Mouse (Mus musculus) forebrain, embryonic 12.5 days (tissue): ENCODE data around the gene Trim14. TPM values are rescaled to one million over a fixed set of nuclear protein-coding genes. Genes with fewer than 3 reads are reported as not detected.
"Not testable (repeated sequence)": the region's sequence is repeated elsewhere in the genome, so short reads cannot be mapped to it uniquely, and the experiment has no call there.

ENCODE experiments used
- ATAC-seq: fragments of 200-750 bp; cut with Nextera tagmentation; 2 replicates; pipeline ENCODE4 v1.8.0; 2017; ENCODE audit warnings: moderate TSS enrichment; ENCODE audit not compliant: low FRiP score
- H3K27ac ChIP-seq: fragments of 300-500 bp; sonication (generic); 2 replicates; pipeline ENCODE4 v1.5.1; 2016; ENCODE audit warnings: mild to moderate bottlenecking
- H3K27me3 ChIP-seq: fragments of 300-500 bp; sonication (generic); 2 replicates; pipeline ENCODE4 v1.6.1; 2016; ENCODE audit warnings: mild to moderate bottlenecking
- H3K36me3 ChIP-seq: fragments of 300-500 bp; sonication (generic); replicated peaks from 2 replicates; pipeline ENCODE4 v1.6.1; 2016; ENCODE audit warnings: mild to moderate bottlenecking
- H3K4me1 ChIP-seq: fragments of 300-500 bp; sonication (generic); 2 replicates; pipeline ENCODE4 v1.6.1; 2016
- H3K4me2 ChIP-seq: fragments of 300-500 bp; sonication (generic); 2 replicates; pipeline ENCODE4 v1.6.1; 2016; ENCODE audit warnings: mild to moderate bottlenecking, moderate library complexity
- H3K4me3 ChIP-seq: fragments of 300-500 bp; sonication (generic); replicated peaks from 2 replicates; pipeline ENCODE4 v1.5.1; 2016; ENCODE audit warnings: mild to moderate bottlenecking
- H3K9ac ChIP-seq: fragments of 300-500 bp; sonication (generic); 2 replicates; pipeline ENCODE4 v1.6.1; 2016; ENCODE audit warnings: mild to moderate bottlenecking
- H3K9me3 ChIP-seq: fragments of 300-500 bp; sonication (generic); 2 replicates; pipeline ENCODE4 v1.6.1; 2016
- WGBS: fragments of 180-500 bp; shearing (Covaris S2); methylation state at CpG from one replicate; pipeline ENCODE4 v1.1.7; 2016; 5-methylcytosine and 5-hydroxymethylcytosine counted together
- polyA plus RNA-seq: library from polyadenylated mRNA; unstranded; fragments of >200 nt; fragmentation: Nextera tagmentation; extraction: Ambion mirVana; gene quantifications from 2 replicates; pipeline ENCODE4 v1.2.1, GENCODE M21; 2016

Trim14 gene
- 0.95 and 1.7 TPM in 2 replicates for polyA plus RNA-seq

DNA sequence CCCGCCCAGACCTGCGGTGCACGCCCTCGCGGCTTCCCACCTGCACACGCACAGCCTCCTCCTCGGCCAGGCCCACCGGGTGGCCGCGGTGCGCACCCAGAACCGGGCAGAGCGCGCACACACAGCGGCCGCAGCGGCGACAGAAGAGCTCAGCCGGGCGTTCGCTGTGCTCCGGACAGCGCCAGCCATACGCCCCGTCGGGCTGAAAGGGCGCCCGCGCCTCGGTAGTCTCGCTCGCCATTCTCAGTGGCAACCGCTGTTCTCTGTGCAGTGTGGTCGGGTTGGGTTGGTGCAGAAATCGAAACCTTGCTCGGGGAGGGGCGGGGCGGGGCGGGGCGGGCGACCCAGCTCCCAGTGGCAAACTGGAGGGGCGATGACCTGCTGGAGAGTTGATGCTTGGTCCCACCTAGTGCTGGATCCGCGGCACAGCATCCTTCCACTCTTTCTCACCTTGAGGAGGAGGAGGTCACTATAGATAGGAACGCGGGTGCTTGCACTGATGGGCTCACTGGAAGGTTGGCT, at the start of gene Trim14:
Trim14 (minus strand) TSS at position 302 of the 522 bp plus-strand sequence.
- H3K27me3 ChIP-seq = peaks cover 67% of the 10 kb centered on the region
- no peaks in the 10 kb centered on the region for H3K9me3 ChIP-seq

DNA sequence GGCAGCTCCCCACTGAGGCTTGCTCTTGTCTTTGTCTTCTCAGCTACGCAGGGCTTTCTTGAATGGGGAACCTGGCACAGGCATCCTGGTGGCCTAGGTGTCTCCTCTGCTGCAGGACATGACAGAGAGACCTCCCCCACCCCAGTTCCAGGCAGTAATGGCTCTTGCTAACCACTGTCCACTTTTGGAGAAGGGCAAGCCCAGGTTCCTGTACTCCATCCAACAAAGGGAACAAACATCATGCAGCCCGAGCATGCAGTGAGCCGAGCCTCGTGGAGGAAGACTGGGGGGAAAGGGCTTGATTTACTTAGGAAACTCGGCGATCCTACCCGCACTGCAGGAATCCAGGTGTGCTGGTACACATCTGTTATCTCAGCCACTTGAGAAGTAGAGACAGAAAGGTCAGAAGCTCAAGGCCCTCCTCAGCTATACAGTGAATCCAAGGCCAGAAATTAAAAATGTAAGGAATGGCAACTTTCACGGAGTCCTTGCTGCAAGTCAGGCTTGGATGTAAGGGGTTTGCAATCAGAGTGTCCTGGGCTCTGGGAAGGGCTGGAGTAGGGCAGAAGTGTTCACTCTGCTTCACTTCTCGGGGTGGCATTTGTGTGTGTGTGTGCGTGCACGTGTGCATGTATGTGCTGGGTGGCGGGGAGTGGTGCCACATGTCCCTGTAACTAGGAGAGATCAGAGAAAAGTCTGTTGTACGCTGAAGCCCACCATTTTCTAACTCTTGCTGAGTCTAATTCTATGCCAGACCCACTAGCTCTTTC, 49.3 kb upstream of the Trim14 start:
- Histone ChIP-seq H3K27ac (no peak overlapping the region), H3K4me3 (no peak overlapping the region), H3K9ac (no peak overlapping the region), H3K9me3 (no peaks in the 10 kb centered on the region), H3K36me3 (no peaks in the 10 kb centered on the region), H3K27me3 (no peaks in the 10 kb centered on the region), H3K4me2 (no peak overlapping the region), H3K4me1 (no peaks in the 10 kb centered on the region)
- WGBS = 80% methylated on average over 13 of the region's 13 CpGs
- no peak for ATAC-seq

More for the DNA sequence above, at the start of gene Trim14:
- WGBS = under 1% methylated on average over 44 of the region's 46 CpGs
- 0 out of 2 replicates have a peak, but pooled peaks have one; percentile 46 for ATAC-seq
- Histone ChIP-seq H3K4me1 (peaks cover 9% of the 10 kb centered on the region; the same call in 1 of the 2 replicates), H3K4me2 (peak within 1 kb of the TSS; percentile 66), H3K9ac (peak within 1 kb of the TSS; percentile 29; the same call in 1 of the 2 replicates), H3K4me3 (peak within 1 kb of the TSS; percentile 43), H3K36me3 (no peaks in the 10 kb centered on the region), H3K27ac (no peak within 1 kb of the TSS)

DNA sequence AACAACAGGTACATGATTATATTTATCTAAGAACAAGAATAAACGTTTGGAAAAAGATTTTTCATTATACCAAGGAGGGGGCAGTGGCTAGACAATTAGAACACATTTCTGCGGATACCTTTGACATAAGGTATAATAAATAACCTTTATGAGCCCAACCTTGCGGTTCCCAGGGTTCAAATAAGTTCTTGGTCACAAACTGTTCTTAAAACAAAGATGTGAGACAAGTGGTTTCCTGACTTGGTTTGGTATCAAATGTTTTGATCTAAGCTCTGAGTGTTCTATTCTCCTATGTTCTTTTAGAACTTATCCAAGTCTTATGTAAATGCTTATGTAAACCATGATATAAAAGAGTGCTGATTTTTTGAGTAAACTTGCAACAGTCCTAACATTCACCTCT, 48.6 kb upstream of the Trim14 start:
- H3K4me1 ChIP-seq, H3K9ac ChIP-seq, H3K27ac ChIP-seq, H3K36me3 ChIP-seq, H3K4me2 ChIP-seq, H3K27me3 ChIP-seq, ATAC-seq, H3K9me3 ChIP-seq, H3K4me3 ChIP-seq: not testable (repeated sequence)
- 79% methylated on average over 3 of the region's 3 CpGs for WGBS

DNA sequence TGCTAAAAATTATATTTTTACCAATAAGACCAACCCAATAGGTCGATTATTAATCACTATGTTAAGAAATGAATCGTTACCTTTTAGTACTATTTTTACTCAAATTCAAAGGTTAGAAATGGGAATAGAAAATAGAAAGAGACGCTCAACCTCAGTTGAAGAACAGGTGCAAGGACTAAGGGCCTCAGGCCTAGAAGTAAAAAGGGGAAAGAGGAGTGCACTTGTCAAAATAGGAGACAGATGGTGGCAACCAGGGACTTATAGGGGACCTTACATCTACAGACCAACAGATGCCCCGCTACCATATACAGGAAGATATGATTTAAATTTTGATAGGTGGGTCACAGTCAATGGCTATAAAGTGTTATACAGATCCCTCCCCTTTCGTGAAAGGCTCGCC, 48.1 kb upstream of the Trim14 start:
- not testable (repeated sequence) for H3K36me3 ChIP-seq, ATAC-seq, H3K27ac ChIP-seq, H3K9me3 ChIP-seq, H3K9ac ChIP-seq, H3K4me3 ChIP-seq, H3K27me3 ChIP-seq, H3K4me1 ChIP-seq, H3K4me2 ChIP-seq
- 88% methylated on average over 2 of the region's 6 CpGs for WGBS

DNA sequence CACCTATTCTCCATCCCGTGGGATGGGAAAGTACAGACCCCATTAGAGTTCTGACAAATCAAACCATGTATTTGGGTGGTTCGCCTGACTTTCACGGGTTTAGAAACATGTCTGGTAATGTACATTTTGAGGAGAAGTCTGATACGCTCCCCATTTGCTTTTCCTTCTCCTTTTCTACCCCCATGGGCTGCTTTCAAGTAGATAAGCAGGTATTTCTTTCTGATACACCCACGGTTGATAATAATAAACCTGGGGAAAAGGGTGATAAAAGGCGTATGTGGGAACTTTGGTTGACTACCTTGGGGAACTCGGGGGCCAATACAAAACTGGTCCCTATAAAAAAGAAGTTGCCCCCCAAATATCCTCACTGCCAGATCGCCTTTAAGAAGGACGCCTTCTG, 46.1 kb upstream of the Trim14 start:
- not testable (repeated sequence) for H3K4me3 ChIP-seq, H3K4me2 ChIP-seq, H3K27ac ChIP-seq, H3K27me3 ChIP-seq, H3K4me1 ChIP-seq, ATAC-seq, H3K36me3 ChIP-seq, H3K9me3 ChIP-seq, H3K9ac ChIP-seq
- 88% methylated on average over 9 of the region's 9 CpGs for WGBS

DNA sequence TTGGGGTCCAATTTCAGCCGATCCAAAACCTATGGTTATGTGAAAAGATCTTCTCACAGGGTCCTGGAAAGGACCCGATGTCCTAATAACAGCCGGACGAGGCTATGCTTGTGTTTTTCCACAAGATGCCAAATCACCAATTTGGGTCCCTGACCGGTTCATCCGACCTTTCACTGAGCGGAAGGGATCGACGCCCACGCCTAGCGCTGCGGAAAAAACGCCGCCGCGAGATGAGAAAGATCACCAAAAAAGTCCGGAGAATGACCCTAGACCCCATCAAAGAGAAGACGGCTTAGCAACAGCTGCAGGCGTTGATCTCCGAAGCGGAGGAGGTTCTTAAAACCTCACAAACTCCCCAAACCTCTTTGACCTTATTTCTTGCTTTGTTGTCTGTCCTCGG, 45.6 kb upstream of the Trim14 start:
- 96% methylated on average over 22 of the region's 22 CpGs for WGBS
- H3K9me3 ChIP-seq, H3K36me3 ChIP-seq, ATAC-seq, H3K27me3 ChIP-seq, H3K9ac ChIP-seq, H3K4me2 ChIP-seq, H3K27ac ChIP-seq, H3K4me1 ChIP-seq, H3K4me3 ChIP-seq: not testable (repeated sequence)

DNA sequence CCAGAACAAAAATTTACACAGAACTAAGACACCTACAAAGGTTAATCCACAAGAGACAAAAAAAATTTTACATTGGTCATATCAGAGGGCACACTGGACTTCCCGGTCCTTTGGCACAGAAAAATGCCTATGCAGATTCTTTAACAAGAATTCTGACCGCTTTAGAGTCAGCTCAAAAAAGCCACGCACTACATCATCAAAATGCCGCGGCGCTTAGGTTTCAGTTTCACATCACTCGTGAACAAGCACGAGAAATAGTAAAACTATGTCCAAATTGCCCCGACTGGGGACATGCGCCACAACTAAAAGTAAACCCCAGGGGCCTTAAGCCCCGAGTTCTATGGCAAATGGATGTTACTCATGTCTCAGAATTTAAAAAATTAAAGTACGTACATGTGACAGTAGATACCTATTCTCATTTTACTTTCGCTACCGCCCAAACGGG, 44.9 kb upstream of the Trim14 start:
- not testable (repeated sequence) for H3K4me3 ChIP-seq, H3K9ac ChIP-seq, H3K4me2 ChIP-seq, H3K27ac ChIP-seq, ATAC-seq, H3K9me3 ChIP-seq, H3K4me1 ChIP-seq, H3K27me3 ChIP-seq, H3K36me3 ChIP-seq
- WGBS = 91% methylated on average over 15 of the region's 15 CpGs

DNA sequence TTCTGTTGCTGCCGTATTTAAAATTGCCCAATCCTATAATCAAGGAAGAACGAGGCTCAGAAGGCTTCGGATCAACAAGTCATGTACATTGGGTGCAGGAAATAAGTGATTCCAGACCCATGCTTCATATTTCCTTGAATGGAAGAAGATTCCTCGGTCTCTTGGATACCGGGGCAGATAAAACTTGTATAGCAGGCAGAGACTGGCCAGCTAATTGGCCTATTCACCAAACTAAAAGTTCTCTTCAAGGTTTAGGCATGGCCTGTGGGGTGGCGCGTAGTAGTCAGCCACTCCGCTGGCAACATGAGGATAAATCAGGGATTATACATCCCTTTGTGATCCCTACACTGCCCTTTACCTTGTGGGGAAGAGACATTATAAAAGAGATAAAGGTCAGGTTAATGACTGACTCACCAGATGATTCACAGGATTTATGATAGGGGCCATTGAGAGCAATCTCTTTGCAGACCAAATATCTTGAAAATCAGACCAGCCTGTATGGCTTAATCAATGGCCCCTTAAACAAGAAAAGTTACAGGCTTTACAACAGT, 42.9 kb upstream of the Trim14 start:
- not testable (repeated sequence) for ATAC-seq, H3K4me2 ChIP-seq, H3K4me1 ChIP-seq, H3K36me3 ChIP-seq, H3K9ac ChIP-seq, H3K9me3 ChIP-seq, H3K27me3 ChIP-seq, H3K27ac ChIP-seq, H3K4me3 ChIP-seq
- WGBS = 92% methylated on average over 8 of the region's 8 CpGs

DNA sequence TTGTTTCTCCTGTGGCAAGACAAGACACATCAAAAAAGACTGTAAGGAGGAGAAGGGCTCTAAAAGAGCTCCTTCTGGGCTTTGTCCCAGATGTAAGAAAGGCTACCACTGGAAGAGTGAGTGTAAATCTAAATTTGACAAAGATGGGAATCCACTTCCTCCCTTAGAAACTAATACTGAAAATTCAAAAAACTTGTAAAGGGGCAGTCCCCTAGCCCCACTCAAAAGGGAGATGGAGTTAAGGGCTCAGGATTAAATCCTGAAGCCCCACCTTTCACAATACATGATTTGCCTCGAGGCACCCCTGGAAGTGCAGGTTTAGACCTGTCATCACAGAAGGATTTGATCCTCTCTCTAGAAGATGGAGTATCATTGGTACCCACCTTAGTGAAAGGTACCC, 42.3 kb upstream of the Trim14 start:
- no peak for ATAC-seq
- 81% methylated on average over 1 of the region's 1 CpGs for WGBS

DNA sequence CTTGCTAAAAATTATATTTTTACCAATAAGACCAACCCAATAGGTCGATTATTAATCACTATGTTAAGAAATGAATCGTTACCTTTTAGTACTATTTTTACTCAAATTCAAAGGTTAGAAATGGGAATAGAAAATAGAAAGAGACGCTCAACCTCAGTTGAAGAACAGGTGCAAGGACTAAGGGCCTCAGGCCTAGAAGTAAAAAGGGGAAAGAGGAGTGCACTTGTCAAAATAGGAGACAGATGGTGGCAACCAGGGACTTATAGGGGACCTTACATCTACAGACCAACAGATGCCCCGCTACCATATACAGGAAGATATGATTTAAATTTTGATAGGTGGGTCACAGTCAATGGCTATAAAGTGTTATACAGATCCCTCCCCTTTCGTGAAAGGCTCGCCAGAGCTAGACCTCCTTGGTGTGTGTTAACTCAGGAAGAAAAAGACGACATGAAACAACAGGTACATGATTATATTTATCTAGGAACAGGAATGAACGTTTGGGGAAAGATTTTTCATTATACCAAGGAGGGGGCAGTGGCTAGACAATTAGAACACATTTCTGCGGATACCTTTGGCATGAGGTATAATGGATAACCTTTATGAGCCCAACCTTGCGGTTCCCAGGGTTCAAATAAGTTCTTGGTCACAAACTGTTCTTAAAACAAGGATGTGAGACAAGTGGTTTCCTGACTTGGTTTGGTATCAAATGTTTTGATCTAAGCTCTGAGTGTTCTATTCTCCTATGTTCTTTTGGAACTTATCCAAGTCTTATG, 39.8 kb upstream of the Trim14 start:
- not testable (repeated sequence) for ATAC-seq, H3K27ac ChIP-seq, H3K4me1 ChIP-seq, H3K36me3 ChIP-seq, H3K9ac ChIP-seq, H3K4me2 ChIP-seq, H3K27me3 ChIP-seq, H3K4me3 ChIP-seq, H3K9me3 ChIP-seq
- WGBS = 86% methylated on average over 6 of the region's 10 CpGs

More for the DNA sequence above, 42.3 kb upstream of the Trim14 start:
- H3K27me3 ChIP-seq = no peaks in the 10 kb centered on the region
- no peaks in the 10 kb centered on the region for H3K4me1 ChIP-seq
- H3K9ac ChIP-seq = no peak overlapping the region
- no peak overlapping the region for H3K27ac ChIP-seq
- H3K4me3 ChIP-seq = no peak overlapping the region
- no peaks in the 10 kb centered on the region for H3K36me3 ChIP-seq
- no peak overlapping the region for H3K4me2 ChIP-seq
- no peaks in the 10 kb centered on the region for H3K9me3 ChIP-seq

DNA sequence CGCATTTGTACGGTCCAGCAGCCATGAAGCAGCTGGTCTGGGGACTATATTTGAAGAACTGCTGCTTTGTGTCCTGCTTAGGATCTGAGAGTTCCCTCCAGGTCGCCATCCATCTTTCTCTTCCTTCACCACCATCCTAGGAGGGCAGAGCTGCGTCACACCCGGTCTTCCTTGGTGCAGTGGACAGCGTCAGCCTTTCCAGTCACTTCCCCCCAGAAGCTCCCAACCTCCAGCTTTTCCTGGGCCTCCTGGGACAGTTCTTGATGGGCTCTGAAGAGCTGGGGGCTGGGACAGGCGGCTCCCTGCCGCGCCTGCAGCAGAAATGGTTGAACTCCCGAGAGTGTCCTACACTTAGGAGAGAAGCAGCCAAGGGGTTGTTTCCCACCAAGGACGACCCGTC, 38.9 kb upstream of the Trim14 start:
- H3K9me3 ChIP-seq = 0 out of 2 replicates have a peak, but pooled peaks cover 5% of the 10 kb centered on the region
- H3K27me3 ChIP-seq = no peaks in the 10 kb centered on the region
- no peak overlapping the region for H3K9ac ChIP-seq
- H3K27ac ChIP-seq = no peak overlapping the region
- 88% methylated on average over 10 of the region's 12 CpGs for WGBS
- peaks cover 3% of the 10 kb centered on the region; the same call in 1 of the 2 replicates for H3K4me1 ChIP-seq
- H3K4me2 ChIP-seq = no peak overlapping the region
- ATAC-seq = no peak
- H3K4me3 ChIP-seq = no peak overlapping the region
- no peaks in the 10 kb centered on the region for H3K36me3 ChIP-seq

DNA sequence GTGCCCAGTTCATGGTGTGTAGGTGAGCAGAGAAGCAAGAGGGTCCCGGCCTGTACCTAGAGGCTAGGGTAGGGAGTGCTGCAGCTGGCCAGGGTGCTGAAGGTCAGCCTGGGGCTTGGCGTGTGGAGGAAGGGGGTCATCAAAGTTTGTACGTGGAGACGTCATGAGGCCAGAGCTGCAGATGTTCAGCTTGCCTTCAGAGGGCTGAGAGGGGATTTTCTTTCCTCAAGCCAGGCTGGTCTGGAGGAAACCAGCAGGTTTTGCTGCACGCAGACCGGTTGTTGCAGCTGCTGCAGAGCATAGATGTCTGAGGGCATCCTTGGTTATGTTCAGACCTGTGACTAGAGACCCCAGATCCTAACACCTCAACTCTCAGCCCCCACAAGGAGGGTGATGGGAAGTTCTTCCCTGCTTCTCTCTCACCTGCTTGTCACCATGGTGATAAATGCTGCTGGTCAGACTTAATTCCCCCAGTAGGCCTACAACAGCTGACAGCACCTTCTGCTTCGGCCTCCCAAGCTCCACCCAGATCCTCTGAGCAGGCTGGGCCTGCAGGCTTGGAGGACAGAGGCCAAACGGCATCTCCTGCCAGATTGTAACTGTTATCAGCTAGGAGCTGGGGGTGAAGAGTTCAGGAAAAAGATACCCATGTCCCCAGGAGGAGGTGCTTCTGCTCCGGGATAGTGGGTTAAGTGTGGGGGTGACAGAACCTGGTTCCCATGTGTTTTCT, 38.2 kb upstream of the Trim14 start:
- Histone ChIP-seq H3K4me2 (no peak overlapping the region), H3K27ac (no peak overlapping the region), H3K9me3 (0 out of 2 replicates have a peak, but pooled peaks cover 5% of the 10 kb centered on the region), H3K27me3 (no peaks in the 10 kb centered on the region), H3K4me3 (no peak overlapping the region), H3K4me1 (peaks cover 9% of the 10 kb centered on the region), H3K36me3 (no peaks in the 10 kb centered on the region), H3K9ac (no peak overlapping the region)
- ATAC-seq = no peak
- WGBS = 72% methylated on average over 9 of the region's 9 CpGs
